ENCODE assay signal across 12 mouse cellular contexts in the genomic region with DNA sequence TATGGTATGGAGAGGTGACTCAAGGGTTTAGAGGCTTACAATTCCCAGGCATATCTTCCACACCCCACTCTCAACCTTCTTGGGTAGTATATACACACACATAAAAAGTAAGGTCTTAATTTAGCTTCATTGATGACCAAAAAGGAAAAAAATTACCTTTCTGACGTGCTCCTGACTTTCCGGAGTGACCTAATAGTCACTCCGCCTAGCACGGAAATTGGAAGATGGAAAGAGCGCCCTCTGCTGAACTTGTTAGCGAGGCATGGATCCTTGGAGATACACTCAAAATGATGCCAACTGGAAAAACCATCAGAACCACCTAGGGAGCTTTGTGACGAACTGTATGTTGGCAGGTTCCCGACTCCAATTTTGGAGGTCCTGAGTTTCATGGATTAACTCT. TPM values are rescaled to one million over a fixed set of nuclear protein-coding genes. Genes with fewer than 3 reads are reported as not detected.
DNase-seq lines count a peak whose midpoint lies in the region; ATAC-seq and TF ChIP-seq lines count a peak whose summit lies in the region.
"Had no signal": no experiment of that assay in that cellular context is flagged by ENCODE, and none has a peak within 500 bp of the region (broad histone marks: within the 10 kb centered on the region; RNA-seq: fewer than 3 reads in every experiment).

No protein-coding gene starts in this region.

- H3K27me3 ChIP-seq in forebrain, postnatal 0 days (ENCODE audit: insufficient read depth, low read length): no peaks in the 10 kb centered on the region
- H3K27me3 ChIP-seq in forebrain, embryonic 13.5 days: no peaks in the 10 kb centered on the region
- H3K27me3 ChIP-seq in liver, adult 2 months (ENCODE audit: control insufficient read depth, insufficient read depth, low read length): no peaks in the 10 kb centered on the region
- H3K27me3 ChIP-seq in forebrain, embryonic 12.5 days: peaks cover 3% of the 10 kb centered on the region; the same call in 1 of the 2 replicates
- H3K27me3 ChIP-seq: heart, embryonic 12.5 days; stomach, embryonic 15.5 days had no signal

- DNase-seq in forebrain, postnatal 0 days: no peak
- DNase-seq in liver, adult 2 months (ENCODE audit: extremely low read depth, low read depth, low spot score): peak; percentile 30
- DNase-seq in liver: no peak
- peak; percentile 25 for DNase-seq in NIH3T3 (ENCODE audit: low read depth)
- DNase-seq in lung, postnatal 10 days: peak; percentile 25
- DNase-seq in ovary, postnatal 14 days (ENCODE audit: low spot score): no peak
- DNase-seq: adrenal gland, postnatal 25 days had no signal

- H3K79me2 ChIP-seq in liver, adult 2 months (ENCODE audit: control insufficient read depth, insufficient read depth, low read length): no peaks in the 10 kb centered on the region

- H3K27ac ChIP-seq in forebrain, postnatal 0 days (ENCODE audit: low read depth, low read length): no peak overlapping the region
- no peak overlapping the region for H3K27ac ChIP-seq in forebrain, embryonic 13.5 days
- H3K27ac ChIP-seq in liver, adult 2 months (replicated peaks; ENCODE audit: insufficient read depth, low read depth, low read length): no peak overlapping the region
- no peak overlapping the region for H3K27ac ChIP-seq in forebrain, embryonic 12.5 days
- H3K27ac ChIP-seq: stomach, embryonic 15.5 days had no signal

- no peaks in the 10 kb centered on the region for H3K9me3 ChIP-seq in forebrain, postnatal 0 days (ENCODE audit: low read length)
- no peaks in the 10 kb centered on the region for H3K9me3 ChIP-seq in forebrain, embryonic 13.5 days (replicated peaks)
- H3K9me3 ChIP-seq in forebrain, embryonic 12.5 days: no peaks in the 10 kb centered on the region
- H3K9me3 ChIP-seq: heart, embryonic 12.5 days; stomach, embryonic 15.5 days had no signal

- no peak overlapping the region for H3K4me2 ChIP-seq in forebrain, postnatal 0 days (ENCODE audit: low read depth)
- H3K4me2 ChIP-seq in forebrain, embryonic 13.5 days: no peak overlapping the region
- no peak overlapping the region for H3K4me2 ChIP-seq in forebrain, embryonic 12.5 days
- H3K4me2 ChIP-seq: heart, embryonic 12.5 days; stomach, embryonic 15.5 days had no signal

- 0 out of 2 replicates have a peak, but pooled peaks have one; percentile 19 for TF ChIP-seq CTCF in forebrain, postnatal 0 days (IDR thresholded peaks at IDR 0.05; ENCODE audit: low read depth)
- peak; percentile 35; the same call in 1 of the 2 replicates for TF ChIP-seq CTCF in liver, adult 2 months (IDR thresholded peaks at IDR 0.05; ENCODE audit: low read depth, low read length)

- H3K4me3 ChIP-seq in forebrain, postnatal 0 days (ENCODE audit: low read depth, low read length): no peak overlapping the region
- no peak overlapping the region for H3K4me3 ChIP-seq in forebrain, embryonic 13.5 days
- H3K4me3 ChIP-seq in liver, adult 2 months (ENCODE audit: insufficient read depth, low read depth, low read length): no peak overlapping the region
- no peak overlapping the region for H3K4me3 ChIP-seq in forebrain, embryonic 12.5 days (replicated peaks)
- H3K4me3 ChIP-seq: heart, embryonic 12.5 days; stomach, embryonic 15.5 days had no signal

- no peaks in the 10 kb centered on the region for H3K4me1 ChIP-seq in forebrain, postnatal 0 days (ENCODE audit: insufficient read depth)
- no peaks in the 10 kb centered on the region for H3K4me1 ChIP-seq in forebrain, embryonic 13.5 days
- H3K4me1 ChIP-seq in liver, adult 2 months (ENCODE audit: control insufficient read depth, insufficient read depth, low read length): no peaks in the 10 kb centered on the region
- no peaks in the 10 kb centered on the region for H3K4me1 ChIP-seq in forebrain, embryonic 12.5 days
- H3K4me1 ChIP-seq: heart, embryonic 12.5 days; stomach, embryonic 15.5 days had no signal

- no peak overlapping the region for H3K9ac ChIP-seq in forebrain, postnatal 0 days
- H3K9ac ChIP-seq in forebrain, embryonic 13.5 days: no peak overlapping the region
- H3K9ac ChIP-seq in liver, adult 2 months (ENCODE audit: low read depth, low read length): no peak overlapping the region
- no peak overlapping the region for H3K9ac ChIP-seq in forebrain, embryonic 12.5 days
- H3K9ac ChIP-seq: heart, embryonic 12.5 days; stomach, embryonic 15.5 days had no signal

- no peak for ATAC-seq in forebrain, postnatal 0 days
- ATAC-seq in forebrain, embryonic 13.5 days: no peak
- ATAC-seq in forebrain, embryonic 12.5 days (ENCODE audit: low FRiP score): no peak
- ATAC-seq: inflammation-experienced regulatory T-cells, adult 6 months had no signal

- no peak for TF ChIP-seq POLR2A in liver, adult 2 months (IDR thresholded peaks at IDR 0.05; ENCODE audit: extremely low read depth, insufficient read depth, low read length)

- whole genome bisulfite sequencing in forebrain, postnatal 0 days: 66% methylated on average over 8 of the region's 8 CpGs
- WGBS in forebrain, embryonic 13.5 days: 63% methylated on average over 8 of the region's 8 CpGs
- WGBS in liver, adult 2 months: 72% methylated on average over 8 of the region's 8 CpGs
- WGBS in forebrain, embryonic 12.5 days: 64% methylated on average over 8 of the region's 8 CpGs

- H3K36me3 ChIP-seq in forebrain, postnatal 0 days (ENCODE audit: insufficient read depth): no peaks in the 10 kb centered on the region
- H3K36me3 ChIP-seq in forebrain, embryonic 13.5 days (ENCODE audit: poor library complexity, severe bottlenecking): no peaks in the 10 kb centered on the region
- H3K36me3 ChIP-seq in liver, adult 2 months (ENCODE audit: control insufficient read depth, insufficient read depth, low read length): no peaks in the 10 kb centered on the region
- no peaks in the 10 kb centered on the region for H3K36me3 ChIP-seq in forebrain, embryonic 12.5 days (replicated peaks)
- H3K36me3 ChIP-seq: heart, embryonic 12.5 days; stomach, embryonic 15.5 days had no signal

RNA-seq across cellular contexts. Expression of a gene that starts 7.0 kb away (rescaled TPM):
- total RNA-seq in forebrain, postnatal 0 days (2014; rRNA removed): 36.7 and 49.6 TPM in 2 replicates
- polyA plus RNA-seq in forebrain, postnatal 0 days (2015; fragmentation: Nextera tagmentation; extraction: Ambion mirVana): 8.1 and 11.8 TPM in 2 replicates
- polyA plus RNA-seq in forebrain, embryonic 13.5 days (2015; fragmentation: Nextera tagmentation; extraction: Ambion mirVana): 21.7 and 23.5 TPM in 2 replicates
- total RNA-seq in liver, adult 2 months (2014; rRNA removed): 12.1 and 12.3 TPM in 2 replicates
- polyA plus RNA-seq in liver, adult 2 months (2012; rRNA removed): 5.8 and 8.2 TPM in 2 replicates
- 23.7 and 25.1 TPM in 2 replicates for polyA plus RNA-seq in forebrain, embryonic 12.5 days (2016; fragmentation: Nextera tagmentation; extraction: Ambion mirVana)

Comparison
In these comparisons a context has a peak if more than half of its experiments do, and no peak if none do; other contexts are left out.
1. DNase-seq: peak in liver, adult 2 months (single experiment), NIH3T3 (single experiment) and lung, postnatal 10 days (single experiment); none in forebrain, postnatal 0 days (single experiment), liver (single experiment) and ovary, postnatal 14 days (single experiment).